Mouse (Mus musculus) liver, postnatal 0 days (tissue): Measurements from ENCODE around the gene Zmynd12. TPM values are rescaled to one million over a fixed set of nuclear protein-coding genes. Genes with fewer than 3 reads are reported as not detected.

ENCODE experiments used
- ATAC-seq: fragments of 200-750 bp; cut with Nextera tagmentation; 2 replicates; pipeline ENCODE4 v1.8.0; 2017; ENCODE audit warnings: mild to moderate bottlenecking, moderate library complexity
- DNase-seq: peaks from one replicate; pipeline ENCODE4 v3.0.0-alpha.2; 2016
- H3K27ac ChIP-seq: fragments of 300-500 bp; sonication (generic); 2 replicates; pipeline ENCODE4 v1.5.1; 2014; ENCODE audit warnings: antibody characterized with exemption, moderate library complexity, mild to moderate bottlenecking, low read depth
- H3K27me3 ChIP-seq: fragments of 300-500 bp; sonication (generic); 2 replicates; pipeline ENCODE4 v1.6.1; 2014; ENCODE audit warnings: low read length, control low read depth, mixed read lengths; ENCODE audit not compliant: insufficient read depth
- H3K36me3 ChIP-seq: fragments of 300-500 bp; sonication (generic); replicated peaks from 2 replicates; pipeline ENCODE4 v1.6.1; 2014; ENCODE audit warnings: mild to moderate bottlenecking, control low read depth, low read length, moderate library complexity, mixed read lengths; ENCODE audit not compliant: insufficient read depth
- H3K4me1 ChIP-seq: fragments of 300-500 bp; sonication (generic); 2 replicates; pipeline ENCODE4 v1.6.1; 2014; ENCODE audit warnings: antibody characterized with exemption, mild to moderate bottlenecking, control low read depth; ENCODE audit not compliant: insufficient read depth
- H3K4me2 ChIP-seq: fragments of 300-500 bp; sonication (generic); 2 replicates; pipeline ENCODE4 v1.6.1; 2014; ENCODE audit warnings: low read depth, mild to moderate bottlenecking, low read length, moderate library complexity, mixed read lengths
- H3K4me3 ChIP-seq: fragments of 300-500 bp; sonication (generic); 2 replicates; pipeline ENCODE4 v1.5.1; 2014; ENCODE audit warnings: low read depth, low read length
- H3K9ac ChIP-seq: fragments of 300-500 bp; sonication (generic); replicated peaks from 2 replicates; pipeline ENCODE4 v1.6.1; 2014; ENCODE audit warnings: mild to moderate bottlenecking, moderate library complexity
- H3K9me3 ChIP-seq: fragments of 300-500 bp; sonication (generic); 2 replicates; pipeline ENCODE4 v1.6.1; 2016; ENCODE audit warnings: mild to moderate bottlenecking, control low read depth, low read length, mixed read lengths
- CTCF ChIP-seq: sonication (generic); IDR thresholded peaks from 2 replicates; pipeline ENCODE4 v1.5.1; 2016; ENCODE audit warnings: antibody characterized with exemption, low read depth
- EP300 ChIP-seq: IDR thresholded peaks from 2 replicates; pipeline ENCODE4 v1.6.1; 2016; ENCODE audit warnings: antibody characterized with exemption, low read depth, mild to moderate bottlenecking
- WGBS: fragments of 180-500 bp; shearing (Covaris S2); extraction: QIAGEN DNeasy Blood & Tissue Kit; methylation state at CpG from one replicate; pipeline ENCODE4 v1.1.7; 2014; ENCODE audit not compliant: insufficient replicate concordance; 5-methylcytosine and 5-hydroxymethylcytosine counted together
- polyA plus RNA-seq: library from polyadenylated mRNA; unstranded; fragments of >200 nt; fragmentation: Nextera tagmentation; extraction: Ambion mirVana; gene quantifications from 2 replicates; pipeline ENCODE4 v1.2.1, GENCODE M21; 2015

The Zmynd12 gene
- polyA plus RNA-seq, 1 experiment from 2014 or later: 1.3 TPM

DNA sequence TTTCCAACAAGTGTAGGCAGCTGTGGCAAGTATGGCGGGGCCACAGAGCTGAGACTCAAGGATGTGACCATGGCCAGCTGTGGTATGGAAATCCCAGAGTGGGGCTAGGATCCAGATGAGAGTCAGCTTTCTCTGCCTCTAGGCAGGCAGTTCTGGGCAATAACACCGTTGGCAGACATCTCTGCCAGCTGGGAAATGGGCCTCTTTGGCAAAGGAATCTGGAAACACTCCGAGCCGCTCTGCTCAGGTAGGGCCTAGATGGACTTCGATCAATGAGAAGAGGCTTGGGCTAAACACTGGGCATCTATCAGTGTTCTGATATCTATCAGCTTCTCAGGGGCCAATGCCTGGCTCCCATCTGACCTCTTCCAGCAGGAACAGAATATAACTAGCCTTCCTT, 43.2 kb downstream of the Zmynd12 start:
- ATAC-seq (no peak), DNase-seq (no peak)
- Histone ChIP-seq H3K4me2 (no peak overlapping the region), H3K9ac (no peak overlapping the region), H3K9me3 (no peaks in the 10 kb centered on the region), H3K36me3 (no peaks in the 10 kb centered on the region), H3K4me3 (no peak overlapping the region), H3K4me1 (no peaks in the 10 kb centered on the region), H3K27me3 (no peaks in the 10 kb centered on the region), H3K27ac (no peak overlapping the region)
- WGBS: 81% methylated on average over 5 of the region's 5 CpGs
- no peak for TF ChIP-seq CTCF
- TF ChIP-seq EP300: no peak

DNA sequence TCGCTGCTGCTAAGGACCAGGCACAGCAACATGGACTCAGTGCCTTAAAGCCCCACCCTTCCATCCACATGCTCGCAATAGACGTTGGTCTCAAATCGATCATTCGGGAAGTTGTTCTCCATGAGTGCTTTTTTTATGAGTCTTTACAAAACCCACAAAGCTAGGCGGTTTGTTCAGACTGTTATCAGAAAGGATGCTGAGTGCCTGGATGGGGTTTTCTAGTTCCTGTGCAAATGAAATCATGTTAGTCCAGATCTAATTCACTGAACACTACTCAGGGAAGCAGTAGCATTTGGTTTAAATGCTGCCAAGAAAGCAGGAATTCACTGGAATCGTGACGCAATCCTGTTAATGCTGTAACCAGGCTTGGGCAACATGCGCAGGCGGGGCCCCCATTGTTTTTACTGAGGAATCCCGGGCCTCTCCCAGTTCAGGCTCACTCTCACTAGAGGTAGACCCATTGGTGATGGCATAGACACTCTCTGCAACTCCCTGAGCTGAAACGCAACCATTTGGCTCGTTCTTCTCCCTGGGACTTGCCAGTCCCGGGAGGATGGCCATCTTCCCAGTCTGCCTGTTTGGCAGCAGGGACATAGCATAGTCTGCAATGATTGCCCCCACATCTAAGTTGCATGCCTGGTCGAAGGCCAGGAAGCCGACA, 45.2 kb downstream of the Zmynd12 start:
- peak; percentile 43; the same call in 1 of the 2 replicates for ATAC-seq
- no peaks in the 10 kb centered on the region for H3K36me3 ChIP-seq
- no peak overlapping the region for H3K4me3 ChIP-seq
- no peak overlapping the region for H3K4me2 ChIP-seq
- H3K27ac ChIP-seq: no peak overlapping the region
- H3K27me3 ChIP-seq: no peaks in the 10 kb centered on the region
- peak; percentile 52 for DNase-seq
- 49% methylated on average over 16 of the region's 16 CpGs for WGBS
- TF ChIP-seq EP300 (no peak), CTCF (no peak)
- no peaks in the 10 kb centered on the region for H3K4me1 ChIP-seq
- no peak overlapping the region for H3K9ac ChIP-seq
- no peaks in the 10 kb centered on the region for H3K9me3 ChIP-seq

DNA sequence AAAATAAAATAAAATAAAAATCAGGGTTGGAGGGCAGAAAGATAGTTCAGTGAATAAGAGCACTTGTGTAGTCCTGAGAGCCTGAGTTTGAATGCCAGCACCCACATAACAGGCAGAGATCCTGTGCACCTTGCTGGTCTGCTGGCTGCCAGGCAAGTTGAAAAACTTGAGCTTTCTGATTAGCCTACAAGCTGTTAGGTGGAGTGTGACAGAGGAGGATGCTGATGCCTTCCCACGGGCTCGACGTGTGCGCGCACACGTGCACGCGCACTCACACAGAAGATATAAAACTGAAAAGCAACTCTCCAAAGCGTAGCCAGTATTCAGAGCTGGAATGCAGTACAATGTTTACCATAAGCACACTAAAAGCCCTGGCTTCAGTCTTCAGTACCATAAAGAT, 49.9 kb downstream of the Zmynd12 start:
- H3K4me2 ChIP-seq: no peak overlapping the region
- H3K9me3 ChIP-seq: no peaks in the 10 kb centered on the region
- ATAC-seq (no peak), DNase-seq (no peak)
- H3K9ac ChIP-seq: no peak overlapping the region
- H3K4me1 ChIP-seq: no peaks in the 10 kb centered on the region
- no peaks in the 10 kb centered on the region for H3K36me3 ChIP-seq
- H3K27ac ChIP-seq: no peak overlapping the region
- H3K4me3 ChIP-seq: no peak overlapping the region
- TF ChIP-seq EP300 (no peak), CTCF (no peak)
- H3K27me3 ChIP-seq: no peaks in the 10 kb centered on the region
- 87% methylated on average over 9 of the region's 9 CpGs for WGBS

DNA sequence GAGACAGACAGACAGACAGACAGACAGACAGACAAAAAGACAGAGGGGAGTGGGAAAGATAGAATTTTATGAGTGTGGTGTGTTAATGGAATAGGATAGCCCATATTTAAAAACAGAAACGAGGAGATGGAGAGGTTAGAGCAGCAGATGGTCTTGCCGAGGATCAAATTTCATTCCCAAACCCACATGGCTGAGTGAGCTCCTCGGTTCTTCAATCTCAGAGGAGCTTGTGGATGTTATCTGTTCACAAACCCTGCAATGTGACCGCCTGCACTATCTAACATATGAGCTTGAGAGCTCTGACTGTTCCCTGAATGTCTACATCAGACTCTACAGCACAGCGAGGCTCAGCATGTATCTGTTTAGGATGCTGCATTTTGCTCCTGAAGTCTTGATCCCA, 50.5 kb downstream of the Zmynd12 start:
- no peak overlapping the region for H3K4me2 ChIP-seq
- no peak overlapping the region for H3K9ac ChIP-seq
- no peaks in the 10 kb centered on the region for H3K9me3 ChIP-seq
- no peaks in the 10 kb centered on the region for H3K36me3 ChIP-seq
- H3K27me3 ChIP-seq: no peaks in the 10 kb centered on the region
- no peak overlapping the region for H3K27ac ChIP-seq
- no peaks in the 10 kb centered on the region for H3K4me1 ChIP-seq
- WGBS: 50% methylated on average over 5 of the region's 5 CpGs
- ATAC-seq: no peak
- DNase-seq: no peak
- TF ChIP-seq EP300 (no peak), CTCF (no peak)
- H3K4me3 ChIP-seq: no peak overlapping the region

DNA sequence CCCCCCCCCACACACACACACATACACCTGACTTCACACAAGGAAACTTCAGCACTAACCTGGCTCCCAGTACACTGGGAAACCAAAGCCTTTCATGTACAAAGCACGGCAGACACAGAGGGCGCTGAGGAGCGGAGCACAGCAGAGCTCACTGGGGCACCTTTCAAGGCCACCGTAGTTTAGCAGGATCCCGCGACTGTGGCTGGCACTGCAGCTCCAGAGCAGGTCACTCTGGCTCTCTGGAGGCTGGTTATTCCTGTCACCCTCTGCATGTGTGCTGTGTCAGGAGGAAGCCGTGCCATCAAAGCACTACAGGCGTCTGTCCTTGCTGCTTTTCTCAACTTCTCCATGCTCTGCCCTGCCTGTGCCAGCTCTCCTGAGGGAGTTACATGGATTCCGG, 60.4 kb downstream of the Zmynd12 start:
- no peak for DNase-seq
- H3K9me3 ChIP-seq: no peaks in the 10 kb centered on the region
- WGBS: 43% methylated on average over 9 of the region's 9 CpGs
- no peaks in the 10 kb centered on the region for H3K27me3 ChIP-seq
- H3K27ac ChIP-seq: no peak overlapping the region
- no peaks in the 10 kb centered on the region for H3K4me1 ChIP-seq
- no peak overlapping the region for H3K4me3 ChIP-seq
- no peak overlapping the region for H3K4me2 ChIP-seq
- no peak for ATAC-seq
- H3K36me3 ChIP-seq: no peaks in the 10 kb centered on the region
- TF ChIP-seq CTCF (peak; percentile 16; the same call in 1 of the 2 replicates), EP300 (no peak)
- H3K9ac ChIP-seq: no peak overlapping the region

DNA sequence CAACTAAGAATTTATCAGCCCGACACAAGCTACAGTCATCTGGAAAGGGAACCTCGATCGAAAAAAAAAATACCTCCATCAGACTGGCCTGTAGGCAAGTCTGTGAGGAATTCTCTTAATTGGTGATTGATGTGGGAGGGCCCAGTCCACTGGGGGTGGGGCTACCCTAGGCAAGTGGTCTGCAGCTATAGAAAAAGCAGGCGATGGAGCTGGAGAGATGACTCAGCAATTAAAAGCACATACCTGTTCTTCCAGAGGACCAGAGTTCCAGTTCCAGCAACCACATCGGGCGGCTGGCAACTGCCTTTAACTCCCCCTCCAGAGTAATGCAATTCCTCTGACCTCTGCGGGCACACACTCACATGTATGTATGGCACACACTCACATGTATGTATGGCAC, 62.3 kb downstream of the Zmynd12 start:
- Histone ChIP-seq H3K27ac (no peak overlapping the region), H3K9me3 (no peaks in the 10 kb centered on the region), H3K9ac (no peak overlapping the region), H3K4me2 (no peak overlapping the region), H3K4me3 (no peak overlapping the region), H3K4me1 (no peaks in the 10 kb centered on the region), H3K27me3 (no peaks in the 10 kb centered on the region), H3K36me3 (no peaks in the 10 kb centered on the region)
- WGBS: 64% methylated on average over 7 of the region's 7 CpGs
- DNase-seq (no peak), ATAC-seq (no peak)
- TF ChIP-seq CTCF (no peak), EP300 (no peak)
